In the genomic region with DNA sequence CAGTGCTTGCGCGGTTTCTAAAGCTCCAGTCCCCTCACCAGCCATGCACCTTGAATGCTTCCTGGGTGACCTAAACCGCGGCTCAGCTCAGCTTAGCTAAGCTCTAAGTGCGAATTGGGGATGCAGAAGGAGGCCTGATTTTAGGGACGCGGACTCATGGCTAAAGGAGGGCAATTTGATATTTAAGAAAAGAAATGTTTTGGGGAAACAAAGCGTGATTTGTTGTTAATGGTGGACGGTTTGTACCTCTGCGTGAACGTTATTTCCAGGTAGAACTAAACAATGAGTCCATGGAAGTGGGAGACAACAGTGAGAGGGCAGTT, we compare ENCODE assay signal across 12 mouse cellular contexts. TPM values are rescaled to one million over a fixed set of nuclear protein-coding genes. Genes with fewer than 3 reads are reported as not detected.
A peak's percentile ranks its signal among the peaks of the same experiment; 100 is the strongest.
DNase-seq lines count a peak whose midpoint lies in the region; ATAC-seq and TF ChIP-seq lines count a peak whose summit lies in the region.
"Had no signal": no experiment of that assay in that cellular context is flagged by ENCODE, and none has a peak within 500 bp of the region (broad histone marks: within the 10 kb centered on the region; RNA-seq: fewer than 3 reads in every experiment).

No protein-coding gene starts in this region.

- TF ChIP-seq EP300 in liver, embryonic 14.5 days (IDR thresholded peaks at IDR 0.05; ENCODE audit: low read depth), result no peak

- no peak overlapping the region for H3K9ac ChIP-seq in hindbrain, embryonic 11.5 days (ENCODE audit: low read depth, low read length)
- no peak overlapping the region for H3K9ac ChIP-seq in liver, embryonic 14.5 days (replicated peaks)
- H3K9ac ChIP-seq: hindbrain, embryonic 15.5 days; limb, embryonic 13.5 days had no signal

- no peak overlapping the region for H3K4me2 ChIP-seq in hindbrain, embryonic 11.5 days (replicated peaks; ENCODE audit: low read depth, low read length)
- H3K4me2 ChIP-seq in liver, embryonic 14.5 days (ENCODE audit: low read depth), result peak overlapping the region; percentile 36
- H3K4me2 ChIP-seq: hindbrain, embryonic 15.5 days; limb, embryonic 13.5 days had no signal

- peaks cover 13% of the 10 kb centered on the region; the same call in 1 of the 2 replicates for H3K4me1 ChIP-seq in hindbrain, embryonic 10.5 days (replicated peaks)
- H3K4me1 ChIP-seq in hindbrain, embryonic 11.5 days (replicated peaks; ENCODE audit: control insufficient read depth, insufficient read depth, low read length), result no peaks in the 10 kb centered on the region
- no peaks in the 10 kb centered on the region for H3K4me1 ChIP-seq in liver, embryonic 14.5 days (replicated peaks; ENCODE audit: control insufficient read depth in 2 of 2, insufficient read depth in 2 of 2, low read length in 1 of 2)
- H3K4me1 ChIP-seq: hindbrain, embryonic 15.5 days; limb, embryonic 13.5 days had no signal

- 1% methylated on average over 11 of the region's 11 CpGs for WGBS in hindbrain, embryonic 10.5 days
- 1% methylated on average over 11 of the region's 11 CpGs for WGBS in hindbrain, embryonic 11.5 days
- 2% methylated on average over 11 of the region's 11 CpGs for WGBS in liver, embryonic 14.5 days (ENCODE audit: insufficient replicate concordance)

- H3K27ac ChIP-seq in hindbrain, embryonic 10.5 days, result no peak overlapping the region
- no peak overlapping the region for H3K27ac ChIP-seq in hindbrain, embryonic 11.5 days (ENCODE audit: low read depth, low read length)
- H3K27ac ChIP-seq in liver, embryonic 14.5 days, result no peak overlapping the region
- H3K27ac ChIP-seq: forebrain, embryonic 10.5 days; hindbrain, embryonic 15.5 days; limb, embryonic 13.5 days had no signal

- ATAC-seq in hindbrain, embryonic 11.5 days (ENCODE audit: low FRiP score), result no peak
- ATAC-seq in liver, embryonic 14.5 days (ENCODE audit: insufficient read depth), result no peak

- no peak for DNase-seq in hindbrain, embryonic 10.5 days (ENCODE audit: low spot score)
- DNase-seq in hindbrain, embryonic 11.5 days (ENCODE audit: low spot score), result no peak
- DNase-seq in retina, embryonic 14.5 days (ENCODE audit: low spot score), result peak; percentile 43
- no peak for DNase-seq in retina, postnatal 1 day
- no peak for DNase-seq in liver, embryonic 14.5 days (ENCODE audit: low read depth in 3 of 3, low spot score in 3 of 3)
- no peak for DNase-seq in frontal cortex, postnatal 10 days (ENCODE audit: low spot score in 2 of 2)
- DNase-seq in spleen, postnatal 4 days (ENCODE audit: low spot score in 2 of 2), result no peak
- DNase-seq: cerebellum, adult 11-12 months; right cerebral cortex, postnatal 25 days had no signal

- H3K27me3 ChIP-seq in hindbrain, embryonic 10.5 days (ENCODE audit: insufficient read depth, poor library complexity, severe bottlenecking), result peaks cover 99% of the 10 kb centered on the region
- H3K27me3 ChIP-seq in hindbrain, embryonic 11.5 days (ENCODE audit: control insufficient read depth, insufficient read depth, low read length), result peaks cover 89% of the 10 kb centered on the region
- peaks cover 31% of the 10 kb centered on the region for H3K27me3 ChIP-seq in liver, embryonic 14.5 days (ENCODE audit: control insufficient read depth, insufficient read depth, low read length)

- H3K36me3 ChIP-seq in hindbrain, embryonic 10.5 days, result no peaks in the 10 kb centered on the region
- no peaks in the 10 kb centered on the region for H3K36me3 ChIP-seq in hindbrain, embryonic 11.5 days (ENCODE audit: control insufficient read depth, insufficient read depth, low read length)
- H3K36me3 ChIP-seq in liver, embryonic 14.5 days (replicated peaks; ENCODE audit: control insufficient read depth, insufficient read depth, low read depth), result no peaks in the 10 kb centered on the region
- H3K36me3 ChIP-seq: forebrain, embryonic 10.5 days; hindbrain, embryonic 15.5 days; limb, embryonic 13.5 days had no signal

- H3K9me3 ChIP-seq in hindbrain, embryonic 10.5 days, result no peaks in the 10 kb centered on the region
- H3K9me3 ChIP-seq in hindbrain, embryonic 11.5 days (ENCODE audit: control insufficient read depth, low read length), result no peaks in the 10 kb centered on the region
- no peaks in the 10 kb centered on the region for H3K9me3 ChIP-seq in liver, embryonic 14.5 days (ENCODE audit: control insufficient read depth, low read length)
- H3K9me3 ChIP-seq: forebrain, embryonic 10.5 days; hindbrain, embryonic 15.5 days; limb, embryonic 13.5 days had no signal

- no peak for TF ChIP-seq CTCF in liver, embryonic 14.5 days (IDR thresholded peaks at IDR 0.05; ENCODE audit: low read depth)

- H3K4me3 ChIP-seq in hindbrain, embryonic 10.5 days, result peak overlapping the region; percentile 4; the same call in 1 of the 2 replicates
- no peak overlapping the region for H3K4me3 ChIP-seq in hindbrain, embryonic 11.5 days (ENCODE audit: low read depth, low read length)
- H3K4me3 ChIP-seq in liver, embryonic 14.5 days (ENCODE audit: insufficient read depth in 1 of 2, low read depth in 2 of 2, low read length in 2 of 2), result peak overlapping the region in 1 of 2 experiments; percentile 40; a peak in 1 of 4 replicates
- H3K4me3 ChIP-seq: forebrain, embryonic 10.5 days; hindbrain, embryonic 15.5 days; limb, embryonic 13.5 days had no signal

RNA-seq across cellular contexts. Expression of a gene that starts 16.2 kb away (rescaled TPM):
- polyA plus RNA-seq in hindbrain, embryonic 10.5 days (2016; fragmentation: Nextera tagmentation; extraction: Ambion mirVana), result 6.1 and 6.4 TPM in 2 replicates
- 3.4 and 4.5 TPM in 2 replicates for polyA plus RNA-seq in hindbrain, embryonic 11.5 days (2014; fragmentation: Nextera tagmentation; extraction: Ambion mirVana)
- 3.2 and 3.9 TPM in 2 replicates for polyA plus RNA-seq in liver, embryonic 14.5 days (2012; rRNA removed)
- polyA plus RNA-seq in liver, embryonic 14.5 days (2014; fragmentation: Nextera tagmentation; extraction: Ambion mirVana), result 2.8 and 3.9 TPM in 2 replicates
